Mouse (Mus musculus) forebrain, embryonic 14.5 days (tissue): Measurements from ENCODE around the gene Tnks2. TPM values are rescaled to one million over a fixed set of nuclear protein-coding genes. Genes with fewer than 3 reads are reported as not detected.

Source experiments
- ATAC-seq: fragments of 200-750 bp; cut with Nextera tagmentation; 2 replicates; pipeline ENCODE4 v1.8.0; 2017; ENCODE audit warnings: mild to moderate bottlenecking, moderate library complexity
- DNase-seq: peaks from one replicate; pipeline ENCODE4 v3.0.0-alpha.2; 2015; ENCODE audit warnings: low spot score
- H3K27ac ChIP-seq: fragments of 300-500 bp; sonication (generic); 2 replicates; pipeline ENCODE4 v1.5.1; 2014; ENCODE audit warnings: low read depth, mild to moderate bottlenecking, control low read depth, low read length, moderate library complexity
- H3K27me3 ChIP-seq: fragments of 300-500 bp; sonication (generic); replicated peaks from 2 replicates; pipeline ENCODE4 v1.6.1; 2014; ENCODE audit warnings: low read length, control low read depth, mixed read lengths; ENCODE audit not compliant: control insufficient read depth, insufficient read depth
- H3K36me3 ChIP-seq: fragments of 300-500 bp; sonication (generic); 2 replicates; pipeline ENCODE4 v1.6.1; 2014; ENCODE audit warnings: low read length, control low read depth; ENCODE audit not compliant: control insufficient read depth, insufficient read depth
- H3K4me1 ChIP-seq: fragments of 300-500 bp; sonication (generic); 2 replicates; pipeline ENCODE4 v1.6.1; 2014; ENCODE audit warnings: antibody characterized with exemption, low read length, control low read depth; ENCODE audit not compliant: control insufficient read depth, insufficient read depth
- H3K4me2 ChIP-seq: fragments of 300-500 bp; sonication (generic); 2 replicates; pipeline ENCODE4 v1.6.1; 2014; ENCODE audit warnings: mild to moderate bottlenecking, control low read depth, low read length
- H3K4me3 ChIP-seq: fragments of 300-500 bp; sonication (generic); 2 replicates; pipeline ENCODE4 v1.5.1; 2014; ENCODE audit warnings: low read depth, low read length, control low read depth
- H3K9ac ChIP-seq: fragments of 300-500 bp; sonication (generic); 2 replicates; pipeline ENCODE4 v1.6.1; 2014; ENCODE audit warnings: mild to moderate bottlenecking, low read length, control low read depth, moderate library complexity
- H3K9me3 ChIP-seq: fragments of 300-500 bp; sonication (generic); replicated peaks from 2 replicates; pipeline ENCODE4 v1.6.1; 2016; ENCODE audit warnings: low read length, control low read depth, mixed read lengths; ENCODE audit not compliant: control insufficient read depth
- WGBS: fragments of 180-500 bp; shearing (Covaris S2); extraction: QIAGEN DNeasy Blood & Tissue Kit; methylation state at CpG from one replicate; pipeline ENCODE4 v1.1.7; 2014; 5-methylcytosine and 5-hydroxymethylcytosine counted together
- polyA plus RNA-seq: library from polyadenylated mRNA; unstranded; fragments of >200 nt; fragmentation: Nextera tagmentation; extraction: Ambion mirVana; gene quantifications from 2 replicates; pipeline ENCODE4 v1.2.1, GENCODE M21; 2014

Gene Tnks2
- polyA plus RNA-seq, 1 experiment from 2014 or later = 50.0 TPM

- Histone ChIP-seq H3K27me3 (no peaks in the 10 kb centered on the region), H3K4me1 (peaks cover 10% of the 10 kb centered on the region), H3K27ac (no peak overlapping the region), H3K9me3 (no peaks in the 10 kb centered on the region), H3K9ac (no peak overlapping the region), H3K36me3 (no peaks in the 10 kb centered on the region), H3K4me3 (no peak overlapping the region), H3K4me2 (no peak overlapping the region)
- DNase-seq (no peak), ATAC-seq (no peak)
These were observed 95.8 kb downstream of the Tnks2 start for GRCm38 (mm10) chr19:36929816-36930215.

GRCm38 (mm10) chr19:36932097-36932496 is 98.1 kb downstream of the Tnks2 start:
- no peaks in the 10 kb centered on the region for H3K27me3 ChIP-seq
- ATAC-seq (no peak), DNase-seq (no peak)
- no peak overlapping the region for H3K9ac ChIP-seq
- H3K4me2 ChIP-seq = no peak overlapping the region
- no peaks in the 10 kb centered on the region for H3K36me3 ChIP-seq
- H3K4me3 ChIP-seq = no peak overlapping the region
- H3K27ac ChIP-seq = no peak overlapping the region
- 0 out of 2 replicates have a peak, but pooled peaks cover 2% of the 10 kb centered on the region for H3K4me1 ChIP-seq
- H3K9me3 ChIP-seq = no peaks in the 10 kb centered on the region

- DNase-seq = no peak
- 93% methylated on average over 2 of the region's 2 CpGs for whole genome bisulfite sequencing
- Histone ChIP-seq H3K27me3 (no peaks in the 10 kb centered on the region), H3K36me3 (no peaks in the 10 kb centered on the region), H3K9me3 (no peaks in the 10 kb centered on the region), H3K9ac (no peak overlapping the region), H3K4me2 (no peak overlapping the region), H3K4me3 (no peak overlapping the region), H3K27ac (no peak overlapping the region), H3K4me1 (no peaks in the 10 kb centered on the region)
- ATAC-seq = no peak
These were observed 98.6 kb downstream of the Tnks2 start for GRCm38 (mm10) chr19:36932613-36933012.

GRCm38 (mm10) chr19:36936285-36936684 is 102.3 kb downstream of the Tnks2 start:
- DNase-seq = no peak
- 88% methylated on average over 4 of the region's 4 CpGs for WGBS
- no peak overlapping the region for H3K4me3 ChIP-seq
- H3K36me3 ChIP-seq = no peaks in the 10 kb centered on the region
- ATAC-seq = no peak
- H3K27me3 ChIP-seq = no peaks in the 10 kb centered on the region
- no peak overlapping the region for H3K9ac ChIP-seq
- H3K9me3 ChIP-seq = no peaks in the 10 kb centered on the region
- no peak overlapping the region for H3K4me2 ChIP-seq
- no peaks in the 10 kb centered on the region for H3K4me1 ChIP-seq
- no peak overlapping the region for H3K27ac ChIP-seq

GRCm38 (mm10) chr19:36938008-36938407 is 104.0 kb downstream of the Tnks2 start:
- H3K9me3 ChIP-seq = no peaks in the 10 kb centered on the region
- ATAC-seq (no peak), DNase-seq (no peak)
- no peak overlapping the region for H3K4me2 ChIP-seq
- no peak overlapping the region for H3K9ac ChIP-seq
- H3K4me3 ChIP-seq = no peak overlapping the region
- no peaks in the 10 kb centered on the region for H3K36me3 ChIP-seq
- H3K27me3 ChIP-seq = no peaks in the 10 kb centered on the region
- H3K27ac ChIP-seq = no peak overlapping the region
- no peaks in the 10 kb centered on the region for H3K4me1 ChIP-seq

GRCm38 (mm10) chr19:36940064-36940463 is 106.0 kb downstream of the Tnks2 start:
- Histone ChIP-seq H3K27ac (no peak overlapping the region), H3K4me1 (no peaks in the 10 kb centered on the region), H3K9ac (no peak overlapping the region), H3K9me3 (no peaks in the 10 kb centered on the region), H3K36me3 (no peaks in the 10 kb centered on the region), H3K27me3 (no peaks in the 10 kb centered on the region), H3K4me2 (no peak overlapping the region), H3K4me3 (no peak overlapping the region)
- WGBS = 91% methylated on average over 1 of the region's 1 CpGs
- DNase-seq = no peak
- no peak for ATAC-seq

Other genes with a start within 250 kb of the Tnks2 start
- 8.9 and 9.3 TPM in 2 replicates for gene Ppp1r3c, start 97.6 kb upstream of the Tnks2 start, polyA plus RNA-seq
- 21.4 and 22.0 TPM in 2 replicates for gene Fgfbp3, start 85.4 kb downstream of the Tnks2 start, polyA plus RNA-seq
- gene Btaf1, start 91.8 kb downstream of the Tnks2 start, polyA plus RNA-seq = 11.4 and 13.4 TPM in 2 replicates